Mouse (Mus musculus): ENCODE results near the gene Ttll6. TPM values are rescaled to one million over a fixed set of nuclear protein-coding genes. Genes with fewer than 3 reads are reported as not detected.
A peak's percentile ranks its signal among the peaks of the same experiment; 100 is the strongest.
"Not testable (repeated sequence)": the region's sequence is repeated elsewhere in the genome, so short reads cannot be mapped to it uniquely, and the experiment has no call there.

Ttll6 gene
- under 1 TPM; 0.12 to 0.40 TPM for total RNA-seq (2021)

DNA sequence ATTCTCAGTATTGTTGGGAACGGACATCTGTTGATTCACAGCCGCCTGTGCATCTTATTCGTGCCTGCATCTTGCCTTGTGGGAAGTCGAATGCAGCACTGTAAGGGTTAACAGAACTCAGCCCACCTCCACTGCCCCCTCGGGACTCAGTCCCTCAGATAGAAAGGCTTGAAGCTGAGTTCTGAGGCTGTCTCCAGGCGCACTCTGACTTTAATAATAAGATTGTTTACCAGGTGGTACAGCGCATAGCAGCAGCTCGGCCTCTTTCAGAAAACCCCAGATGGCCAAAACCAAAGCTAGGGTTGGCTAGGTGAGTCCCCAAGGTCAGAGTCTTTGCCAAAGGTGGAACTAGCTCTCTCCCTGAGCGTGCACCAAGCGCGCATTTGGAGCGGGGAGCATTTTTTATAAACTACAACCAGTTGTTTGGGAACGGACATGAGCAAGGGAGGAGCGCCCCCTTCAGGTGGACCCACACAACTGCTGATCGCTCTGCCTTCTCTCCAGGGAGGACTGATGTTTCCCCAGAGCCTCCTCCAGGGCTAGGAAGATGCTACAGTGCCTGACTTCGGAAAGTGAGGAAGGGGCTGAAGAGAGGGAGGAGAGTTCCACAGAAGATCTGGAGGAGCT, at the start of gene Ttll6:
TSS of gene Ttll6 (plus strand) at position 548 of the 627 bp plus-strand sequence.
- peak; percentile 27 to 75 for DNase-seq (ENCODE audit: extremely low spot score in 1 of 2, low spot score in 1 of 2)

GRCm38 (mm10) chr11:96087981-96088380, 45.6 kb upstream of the Ttll6 start:
- no peak for DNase-seq (ENCODE audit: extremely low spot score in 1 of 2, low spot score in 1 of 2)

DNA sequence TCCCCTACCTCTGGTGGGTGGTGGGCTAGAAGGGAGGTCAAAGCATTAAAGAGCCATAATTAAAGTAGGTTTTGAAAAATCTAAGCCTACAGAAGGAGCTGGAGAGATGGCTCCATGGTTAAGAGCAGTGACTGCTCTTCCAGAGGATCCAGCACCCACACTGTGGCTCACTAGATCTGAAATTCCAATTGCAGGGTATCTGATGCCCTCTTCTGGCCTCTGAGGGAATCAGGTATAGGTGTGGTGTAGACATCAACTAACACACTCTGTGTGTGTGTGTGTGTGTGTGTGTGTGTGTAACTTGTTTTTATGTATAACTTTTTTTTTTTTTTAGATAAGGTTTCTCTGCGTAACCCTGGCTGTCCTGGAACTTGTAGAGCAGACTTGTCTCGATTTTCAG, 42.5 kb upstream of the Ttll6 start:
- no peak for DNase-seq (ENCODE audit: extremely low spot score in 1 of 2, low spot score in 1 of 2)

DNA sequence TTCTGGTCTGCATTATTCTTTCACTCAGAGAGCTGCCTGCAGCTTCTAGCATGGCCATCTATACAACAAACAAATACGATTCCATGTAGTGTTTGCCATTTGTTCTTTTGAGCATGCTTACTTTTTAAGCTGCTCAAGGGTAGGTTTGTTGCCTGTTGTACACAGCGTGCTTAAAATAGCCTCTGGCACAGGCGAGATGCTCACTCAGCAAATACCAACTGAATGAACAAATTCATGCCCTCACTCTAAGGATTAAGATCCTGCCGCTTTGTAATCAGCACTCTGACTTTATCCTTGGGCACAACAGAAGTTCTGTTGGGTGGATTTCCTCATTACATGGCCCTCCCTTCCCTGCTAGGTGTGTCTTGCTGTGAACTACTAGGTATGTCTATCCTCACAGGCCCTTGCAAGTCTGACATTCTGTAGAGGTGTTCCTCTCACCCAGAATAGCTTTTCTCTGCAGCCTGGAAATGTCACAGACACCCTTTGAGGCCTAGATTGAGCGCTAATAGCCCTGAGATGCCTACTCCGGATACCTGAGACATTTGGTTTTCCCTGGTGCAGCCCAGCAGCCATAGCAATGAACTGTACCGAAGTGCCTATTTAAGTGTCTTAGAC, 40.8 kb upstream of the Ttll6 start:
- DNase-seq (ENCODE audit: extremely low spot score in 1 of 2, low spot score in 1 of 2), result no peak

GRCm38 (mm10) chr11:96093361-96093760, 40.2 kb upstream of the Ttll6 start:
- DNase-seq (ENCODE audit: extremely low spot score in 1 of 2, low spot score in 1 of 2), result peak; percentile 21 to 53

GRCm38 (mm10) chr11:96108376-96108775, 25.2 kb upstream of the Ttll6 start:
- no peak for DNase-seq (ENCODE audit: extremely low spot score in 1 of 2, low spot score in 1 of 2)

- not testable (repeated sequence) for DNase-seq (ENCODE audit: extremely low spot score in 1 of 2, low spot score in 1 of 2)
Measured at GRCm38 (mm10) chr11:96110950-96111349, 22.6 kb upstream of the Ttll6 start.

DNA sequence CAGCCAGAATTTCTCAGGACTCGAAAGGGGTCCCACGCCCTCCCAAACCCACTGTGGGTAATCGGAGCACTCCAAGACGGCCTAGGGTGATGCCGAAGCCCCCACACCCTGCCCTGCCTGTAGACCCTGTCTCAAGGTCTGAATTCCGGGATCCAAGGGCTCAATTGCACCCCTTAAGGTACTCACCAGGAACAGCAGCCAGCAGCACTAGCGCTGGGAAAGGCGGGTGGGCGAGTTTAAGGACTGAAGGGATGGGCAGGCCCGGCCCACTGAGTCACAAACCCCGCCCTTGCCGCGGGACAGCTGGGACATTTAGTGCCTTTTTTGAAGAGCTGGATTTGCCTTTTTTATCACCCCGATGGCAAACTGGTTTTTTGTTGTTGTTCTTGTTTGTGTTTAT, 21.8 kb upstream of the Ttll6 start, which contains the start of gene Calcoco2:
TSS of gene Calcoco2 (minus strand) at position 214 of the 400 bp plus-strand sequence.
- DNase-seq (ENCODE audit: extremely low spot score in 1 of 2, low spot score in 1 of 2), result no peak

- no peak for DNase-seq (ENCODE audit: extremely low spot score in 1 of 2, low spot score in 1 of 2)
Measured at GRCm38 (mm10) chr11:96114077-96114476, 19.5 kb upstream of the Ttll6 start.

DNA sequence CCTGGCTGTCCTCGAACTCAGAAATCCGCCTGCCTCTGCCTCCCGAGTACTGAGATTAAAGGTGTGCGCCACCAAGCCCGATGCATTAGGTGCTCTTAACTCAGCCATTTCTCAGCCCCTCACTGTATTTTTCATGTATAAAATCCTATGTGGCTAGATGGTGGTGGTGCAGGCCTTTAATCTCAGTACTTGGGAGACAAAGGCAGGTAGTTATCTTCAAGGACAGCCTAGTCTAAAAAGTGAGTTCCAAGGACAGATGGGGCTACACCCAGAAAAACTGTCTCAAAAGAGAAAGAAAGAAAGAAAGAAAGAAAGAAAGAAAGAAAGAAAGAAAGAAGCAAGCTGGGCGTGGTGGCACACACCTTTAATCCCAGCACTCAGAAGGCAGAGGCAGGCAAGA, 18.2 kb upstream of the Ttll6 start:
- no peak for DNase-seq (ENCODE audit: extremely low spot score in 1 of 2, low spot score in 1 of 2)

DNA sequence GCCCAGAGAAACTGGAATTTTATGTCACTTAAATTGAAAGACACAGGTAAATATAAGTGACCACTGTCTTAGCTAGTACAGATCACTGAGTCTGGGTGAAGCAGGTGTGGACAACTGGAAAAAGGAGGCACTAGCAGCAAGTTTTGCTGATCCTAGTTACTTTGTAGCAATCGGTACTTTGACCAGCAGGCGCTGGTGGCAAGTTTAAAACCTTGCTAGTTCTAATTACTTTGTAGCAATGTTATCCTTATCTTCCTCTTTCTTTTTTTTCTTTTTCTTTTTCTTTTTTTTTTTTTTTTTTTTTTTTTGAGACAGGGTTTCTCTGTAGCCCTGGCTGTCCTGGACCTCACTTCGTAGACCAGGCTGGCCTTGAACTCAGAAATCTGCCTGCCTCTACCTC, 17.5 kb upstream of the Ttll6 start:
- DNase-seq (ENCODE audit: extremely low spot score in 1 of 2, low spot score in 1 of 2), result no peak

- DNase-seq (ENCODE audit: extremely low spot score in 1 of 2, low spot score in 1 of 2), result not testable (repeated sequence)
Measured at GRCm38 (mm10) chr11:96116925-96117324, 16.7 kb upstream of the Ttll6 start.

- no peak for DNase-seq (ENCODE audit: extremely low spot score in 1 of 2, low spot score in 1 of 2)
Measured at GRCm38 (mm10) chr11:96119401-96119800, 14.2 kb upstream of the Ttll6 start.

DNA sequence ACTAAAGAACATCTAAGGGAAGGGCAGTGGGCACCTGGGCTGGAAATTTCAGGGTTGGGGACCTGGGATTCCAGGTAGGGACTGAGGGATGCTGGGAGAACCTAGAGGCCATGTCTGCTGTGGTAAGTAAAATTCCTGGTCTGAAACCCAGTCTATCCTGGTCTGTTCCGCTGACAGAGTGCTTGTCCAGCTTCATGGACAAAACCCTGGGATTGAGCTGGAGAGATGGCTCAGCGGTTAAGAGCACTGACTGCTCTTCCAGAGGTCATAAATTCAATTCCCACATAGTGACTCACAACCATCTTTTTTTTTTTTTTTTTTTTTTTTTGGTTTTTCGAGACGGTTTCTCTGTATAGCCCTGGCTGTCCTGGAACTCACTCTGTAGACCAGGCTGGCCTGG, 10.8 kb upstream of the Ttll6 start:
- DNase-seq (ENCODE audit: extremely low spot score in 1 of 2, low spot score in 1 of 2), result not testable (repeated sequence)

- DNase-seq (ENCODE audit: extremely low spot score in 1 of 2, low spot score in 1 of 2), result peak; percentile 6 to 8
Measured at GRCm38 (mm10) chr11:96124052-96124914, 9.3 kb upstream of the Ttll6 start.

- no peak for DNase-seq (ENCODE audit: extremely low spot score in 1 of 2, low spot score in 1 of 2)
Measured at GRCm38 (mm10) chr11:96130606-96131005, 3.0 kb upstream of the Ttll6 start.

DNA sequence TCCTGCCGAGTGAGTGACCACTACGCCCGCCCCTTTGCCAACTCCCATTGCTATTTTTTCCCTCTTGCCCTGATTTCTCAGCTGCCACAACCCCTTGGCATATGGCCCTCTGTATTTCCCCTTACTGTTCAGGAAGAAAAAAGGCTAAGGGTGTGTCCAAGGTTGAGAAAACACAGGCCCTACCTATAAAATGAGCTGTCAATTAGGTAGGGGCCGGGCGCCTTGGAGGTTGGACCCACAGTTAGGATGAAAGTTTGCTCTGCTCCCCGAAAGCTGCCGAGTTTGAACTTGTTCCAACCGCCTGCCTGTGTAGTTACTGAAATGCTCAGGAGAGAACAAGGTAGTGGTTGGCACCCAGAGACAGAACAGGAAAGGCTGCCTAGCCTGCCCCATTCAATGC, 2.3 kb downstream of the Ttll6 start:
- DNase-seq (ENCODE audit: extremely low spot score in 1 of 2, low spot score in 1 of 2), result no peak

GRCm38 (mm10) chr11:96140726-96141175, 7.2 kb downstream of the Ttll6 start:
- DNase-seq (ENCODE audit: extremely low spot score in 1 of 2, low spot score in 1 of 2), result no peak

GRCm38 (mm10) chr11:96143766-96144165, 10.2 kb downstream of the Ttll6 start:
- DNase-seq (ENCODE audit: extremely low spot score in 1 of 2, low spot score in 1 of 2), result no peak

DNA sequence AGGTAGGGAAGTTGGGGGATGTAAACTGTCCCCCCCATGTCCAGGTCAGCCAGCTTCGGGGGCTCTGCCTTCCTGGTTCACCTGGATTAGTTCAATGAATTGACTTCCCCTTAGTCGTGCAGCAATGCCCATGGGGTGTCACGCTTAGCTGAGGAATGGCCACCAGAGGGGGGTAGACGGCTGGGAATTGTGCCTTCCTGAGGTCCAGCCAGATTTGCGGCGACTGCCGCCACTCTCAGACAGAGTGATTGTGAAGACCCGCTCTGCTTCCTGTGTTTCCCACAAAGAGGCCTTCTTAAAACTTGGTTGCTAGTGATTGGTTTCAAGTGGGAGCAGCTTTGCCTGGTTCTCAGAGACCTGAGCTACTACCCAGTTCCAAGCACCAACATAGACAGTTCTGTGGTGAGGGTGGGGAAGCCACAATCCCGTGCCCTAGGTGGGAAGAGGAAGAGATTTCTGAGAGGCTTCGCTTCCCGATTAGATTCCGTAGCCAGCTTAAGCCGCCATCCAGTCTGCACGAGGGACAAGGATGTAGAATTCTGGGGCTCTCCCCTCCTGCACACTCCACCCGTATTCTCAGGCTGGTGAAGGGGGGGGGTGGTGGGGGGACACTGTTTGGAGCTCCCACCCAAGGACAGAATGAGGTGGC, 12.2 kb downstream of the Ttll6 start:
- DNase-seq (ENCODE audit: extremely low spot score in 1 of 2, low spot score in 1 of 2), result peak; percentile 43 to 76

DNA sequence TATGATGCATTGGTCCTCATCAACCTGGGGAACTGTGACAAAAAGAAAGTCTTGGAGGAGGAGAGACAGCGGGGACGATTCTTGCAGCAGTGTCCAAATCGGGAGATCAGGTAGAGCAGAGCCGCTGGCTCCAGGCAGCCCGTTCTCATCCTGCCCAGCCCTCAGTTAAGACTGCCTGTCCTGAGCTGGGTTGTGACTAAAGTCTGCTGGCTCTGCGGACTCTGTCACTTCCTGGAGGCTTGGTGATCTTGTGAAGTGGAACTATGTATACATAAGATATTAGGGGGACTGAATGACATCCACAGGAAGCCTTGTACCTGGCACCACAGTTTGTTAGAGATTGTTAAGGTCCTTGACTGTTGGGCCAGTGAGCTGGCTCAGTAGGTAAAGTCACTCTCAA, 13.9 kb downstream of the Ttll6 start:
- DNase-seq (ENCODE audit: extremely low spot score in 1 of 2, low spot score in 1 of 2), result no peak

Data from layer of hippocampus, postnatal 25 days (tissue).